Mouse (Mus musculus) embryonic facial prominence, embryonic 13.5 days (tissue): ENCODE results near the gene Abcg5. TPM values are rescaled to one million over a fixed set of nuclear protein-coding genes. Genes with fewer than 3 reads are reported as not detected.

Experiments
- ATAC-seq: fragments of 200-750 bp; cut with Nextera tagmentation; 2 replicates; pipeline ENCODE4 v1.8.0; 2017; ENCODE audit warnings: low read depth; ENCODE audit not compliant: insufficient number of reproducible peaks, insufficient read depth, low FRiP score, low TSS enrichment
- H3K27ac ChIP-seq: fragments of 300-500 bp; sonication (generic); 2 replicates; pipeline ENCODE4 v1.5.1; 2015; ENCODE audit warnings: moderate library complexity, mild to moderate bottlenecking, inconsistent platforms
- H3K27me3 ChIP-seq: fragments of 300-500 bp; sonication (generic); 2 replicates; pipeline ENCODE4 v1.6.1; 2015; ENCODE audit warnings: mild to moderate bottlenecking, inconsistent platforms
- H3K36me3 ChIP-seq: fragments of 300-500 bp; sonication (generic); 2 replicates; pipeline ENCODE4 v1.6.1; 2015; ENCODE audit warnings: mild to moderate bottlenecking, inconsistent platforms
- H3K4me1 ChIP-seq: fragments of 300-500 bp; sonication (generic); 2 replicates; pipeline ENCODE4 v1.6.1; 2015; ENCODE audit warnings: inconsistent platforms
- H3K4me2 ChIP-seq: fragments of 300-500 bp; sonication (generic); 2 replicates; pipeline ENCODE4 v1.6.1; 2015; ENCODE audit warnings: moderate library complexity, mild to moderate bottlenecking, inconsistent platforms
- H3K4me3 ChIP-seq: fragments of 300-500 bp; sonication (generic); 2 replicates; pipeline ENCODE4 v1.5.1; 2015; ENCODE audit warnings: mild to moderate bottlenecking, inconsistent platforms
- H3K9ac ChIP-seq: fragments of 300-500 bp; sonication (generic); 2 replicates; pipeline ENCODE4 v1.6.1; 2015; ENCODE audit warnings: mild to moderate bottlenecking, inconsistent platforms
- H3K9me3 ChIP-seq: fragments of 300-500 bp; sonication (generic); 2 replicates; pipeline ENCODE4 v1.6.1; 2016; ENCODE audit warnings: inconsistent platforms
- WGBS: fragments of 180-500 bp; shearing (Covaris S2); methylation state at CpG from one replicate; pipeline ENCODE4 v1.1.7; 2015; ENCODE audit warnings: mixed read lengths; 5-methylcytosine and 5-hydroxymethylcytosine counted together
- polyA plus RNA-seq: library from polyadenylated mRNA; unstranded; fragments of >200 nt; fragmentation: Nextera tagmentation; extraction: Ambion mirVana; gene quantifications from 2 replicates; pipeline ENCODE4 v1.2.1, GENCODE M21; 2015

Abcg5 gene
- polyA plus RNA-seq, 1 experiment from 2014 or later, result 4.8 TPM

DNA sequence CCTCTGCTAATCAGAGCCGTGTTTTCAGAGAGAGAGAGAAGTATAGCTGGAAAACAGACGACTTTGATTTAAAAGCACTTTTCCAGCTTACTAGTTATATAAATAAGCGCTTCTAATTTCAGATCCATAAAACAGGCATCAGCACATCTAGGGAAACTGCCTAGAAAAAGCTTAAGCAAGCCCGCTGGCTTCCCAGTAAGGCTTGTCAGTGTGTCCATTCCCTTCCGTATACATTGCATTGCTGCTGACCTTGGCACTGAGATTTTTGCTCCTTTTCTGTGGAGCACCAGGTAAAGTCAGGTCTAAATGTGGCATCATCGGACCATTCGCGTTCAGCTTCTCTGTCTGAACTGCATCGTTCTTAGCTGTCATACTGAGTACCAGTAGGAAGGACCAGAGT is 40.5 kb downstream of the Abcg5 start:
- Histone ChIP-seq H3K4me2 (no peak overlapping the region), H3K4me3 (no peak overlapping the region), H3K4me1 (peaks cover 38% of the 10 kb centered on the region), H3K9me3 (no peaks in the 10 kb centered on the region), H3K27ac (peak overlapping the region; percentile 17; the same call in 1 of the 2 replicates), H3K27me3 (no peaks in the 10 kb centered on the region), H3K36me3 (no peaks in the 10 kb centered on the region; the same call in 1 of the 2 replicates), H3K9ac (no peak overlapping the region)
- ATAC-seq, result no peak
- WGBS, result 68% methylated on average over 9 of the region's 9 CpGs

DNA sequence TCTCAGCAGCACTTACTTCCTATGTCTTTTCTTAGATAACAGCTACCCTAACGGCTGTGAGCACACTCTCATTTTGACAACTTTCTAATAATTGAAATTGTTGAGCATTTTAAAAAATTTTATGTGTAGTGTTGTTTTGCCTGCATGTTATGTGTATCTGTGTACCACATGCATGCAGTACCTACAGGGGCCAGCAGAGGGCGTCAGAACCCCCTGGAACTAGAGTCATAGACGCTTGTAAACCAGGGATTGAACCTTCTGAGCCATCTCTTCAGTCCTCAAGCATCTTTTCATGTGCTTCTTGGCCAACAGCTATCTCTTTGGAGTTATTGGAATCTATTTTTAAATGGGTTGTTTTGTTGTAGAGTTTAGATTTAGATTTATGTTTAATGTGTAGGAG is 40.9 kb downstream of the Abcg5 start:
- 35% methylated on average over 3 of the region's 3 CpGs for WGBS
- H3K4me2 ChIP-seq, result no peak overlapping the region
- peaks cover 38% of the 10 kb centered on the region for H3K4me1 ChIP-seq
- H3K9me3 ChIP-seq, result no peaks in the 10 kb centered on the region
- 0 out of 2 replicates have a peak overlapping the region, but pooled peaks have one; percentile 17 for H3K27ac ChIP-seq
- H3K36me3 ChIP-seq, result peaks cover 4% of the 10 kb centered on the region; the same call in 1 of the 2 replicates
- no peak overlapping the region for H3K4me3 ChIP-seq
- no peaks in the 10 kb centered on the region for H3K27me3 ChIP-seq
- no peak for ATAC-seq
- H3K9ac ChIP-seq, result no peak overlapping the region

DNA sequence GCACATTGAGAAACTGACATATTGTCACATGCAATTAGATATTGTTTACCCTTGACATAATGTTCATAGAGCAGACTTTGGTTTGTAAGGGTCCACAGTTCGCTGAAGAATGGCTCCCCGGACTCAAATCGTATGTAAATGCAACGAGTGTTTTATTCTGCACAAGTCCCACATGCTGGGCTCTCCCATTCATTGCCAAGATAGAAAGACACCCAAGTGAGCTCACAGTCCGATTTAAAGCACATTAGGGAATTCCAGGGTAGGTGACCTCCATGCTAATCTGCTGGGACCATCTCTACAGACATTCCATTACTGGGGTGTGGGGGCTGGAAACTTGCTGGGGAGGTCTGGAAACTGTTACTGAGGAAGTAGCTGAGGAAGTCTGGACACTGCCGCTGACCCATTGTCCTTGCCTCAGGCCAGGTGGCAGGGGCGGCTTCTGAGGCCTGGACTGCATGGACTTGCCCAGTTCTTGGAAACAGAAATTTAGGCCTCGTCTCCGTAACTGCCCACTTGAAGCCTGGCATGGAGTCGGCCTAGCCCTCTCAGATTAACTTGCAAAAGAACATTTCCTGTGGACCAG is 42.9 kb downstream of the Abcg5 start:
- 52% methylated on average over 10 of the region's 10 CpGs for WGBS
- Histone ChIP-seq H3K36me3 (peaks cover 6% of the 10 kb centered on the region; the same call in 1 of the 2 replicates), H3K4me1 (peaks cover 31% of the 10 kb centered on the region), H3K27ac (0 out of 2 replicates have a peak overlapping the region, but pooled peaks have one; percentile 1), H3K9me3 (no peaks in the 10 kb centered on the region), H3K27me3 (no peaks in the 10 kb centered on the region), H3K9ac (no peak overlapping the region), H3K4me3 (no peak overlapping the region), H3K4me2 (no peak overlapping the region)
- ATAC-seq, result no peak

DNA sequence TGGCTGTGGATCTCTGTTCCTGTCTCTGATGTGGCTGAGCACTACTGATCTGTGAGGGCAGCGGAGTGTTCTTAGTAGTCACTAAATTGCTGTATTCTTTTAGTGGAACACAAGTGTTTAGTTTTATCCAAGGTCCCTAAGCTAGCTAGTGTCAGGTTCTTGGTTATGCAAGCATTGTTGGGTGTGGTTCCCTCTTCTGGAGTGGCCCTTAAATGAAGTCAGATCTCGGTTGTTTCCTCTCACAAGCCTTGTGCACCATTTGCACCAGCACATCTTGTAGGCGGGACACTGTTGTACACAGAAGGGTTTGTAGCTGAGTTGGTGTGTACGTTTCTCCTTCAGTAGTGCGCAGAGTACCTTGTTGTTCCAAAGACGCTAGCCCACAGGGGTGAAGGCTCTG is 44.8 kb downstream of the Abcg5 start:
- Histone ChIP-seq H3K4me1 (peaks cover 18% of the 10 kb centered on the region), H3K36me3 (peaks cover 6% of the 10 kb centered on the region; the same call in 1 of the 2 replicates), H3K9ac (no peak overlapping the region), H3K27ac (no peak overlapping the region), H3K9me3 (no peaks in the 10 kb centered on the region), H3K4me2 (no peak overlapping the region), H3K27me3 (no peaks in the 10 kb centered on the region), H3K4me3 (no peak overlapping the region)
- ATAC-seq, result no peak
- WGBS, result 90% methylated on average over 6 of the region's 6 CpGs

DNA sequence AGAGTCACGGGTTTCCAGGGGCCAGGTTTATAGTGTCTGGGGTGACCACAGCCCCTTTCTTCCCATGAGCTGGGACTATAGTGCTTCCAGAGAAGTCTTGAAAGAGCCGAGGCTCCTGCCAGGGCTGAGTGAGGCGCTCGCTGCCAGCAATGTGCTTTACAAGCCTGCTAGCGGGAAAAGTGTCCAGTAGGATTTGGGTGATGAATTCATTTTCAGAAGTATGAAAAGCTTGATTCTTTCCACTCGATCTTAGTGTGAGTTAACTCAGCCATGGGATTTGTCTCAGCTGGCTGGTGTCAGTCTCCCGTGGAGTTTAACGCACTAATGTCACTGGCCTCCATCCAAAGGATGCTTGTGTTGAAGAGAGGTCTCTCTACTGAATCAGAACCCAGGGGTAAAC is 46.5 kb downstream of the Abcg5 start:
- no peak overlapping the region for H3K4me3 ChIP-seq
- H3K4me1 ChIP-seq, result peaks cover 7% of the 10 kb centered on the region; the same call in 1 of the 2 replicates
- H3K27me3 ChIP-seq, result no peaks in the 10 kb centered on the region
- no peak for ATAC-seq
- WGBS, result 56% methylated on average over 8 of the region's 8 CpGs
- H3K27ac ChIP-seq, result no peak overlapping the region
- H3K4me2 ChIP-seq, result no peak overlapping the region
- peaks cover 6% of the 10 kb centered on the region; the same call in 1 of the 2 replicates for H3K36me3 ChIP-seq
- H3K9ac ChIP-seq, result no peak overlapping the region
- no peaks in the 10 kb centered on the region for H3K9me3 ChIP-seq

DNA sequence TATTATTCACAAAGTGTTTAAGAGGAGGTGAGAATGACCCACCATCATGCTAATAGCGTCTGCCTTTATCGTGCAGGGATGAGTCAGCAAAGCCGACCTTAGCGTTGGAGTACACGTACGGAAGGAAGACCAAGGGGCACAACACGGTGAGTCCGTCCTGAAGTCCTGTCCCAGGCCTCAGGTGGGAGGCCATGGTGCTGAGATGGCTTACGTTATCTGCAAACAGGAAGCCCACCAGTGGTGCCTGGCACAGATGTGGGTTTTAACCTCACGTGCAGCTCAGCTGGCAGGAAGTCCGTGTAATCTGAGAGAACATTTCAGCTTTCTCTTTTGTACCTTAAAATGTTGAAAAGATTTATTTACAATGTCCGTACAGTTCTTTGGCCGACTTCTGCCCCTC is 49.4 kb downstream of the Abcg5 start:
- Histone ChIP-seq H3K36me3 (peaks cover 6% of the 10 kb centered on the region; the same call in 1 of the 2 replicates), H3K9ac (no peak overlapping the region), H3K4me1 (peaks cover 13% of the 10 kb centered on the region; the same call in 1 of the 2 replicates), H3K4me2 (no peak overlapping the region), H3K9me3 (no peaks in the 10 kb centered on the region), H3K27me3 (no peaks in the 10 kb centered on the region), H3K4me3 (no peak overlapping the region), H3K27ac (no peak overlapping the region)
- ATAC-seq, result no peak
- WGBS, result 75% methylated on average over 13 of the region's 13 CpGs

DNA sequence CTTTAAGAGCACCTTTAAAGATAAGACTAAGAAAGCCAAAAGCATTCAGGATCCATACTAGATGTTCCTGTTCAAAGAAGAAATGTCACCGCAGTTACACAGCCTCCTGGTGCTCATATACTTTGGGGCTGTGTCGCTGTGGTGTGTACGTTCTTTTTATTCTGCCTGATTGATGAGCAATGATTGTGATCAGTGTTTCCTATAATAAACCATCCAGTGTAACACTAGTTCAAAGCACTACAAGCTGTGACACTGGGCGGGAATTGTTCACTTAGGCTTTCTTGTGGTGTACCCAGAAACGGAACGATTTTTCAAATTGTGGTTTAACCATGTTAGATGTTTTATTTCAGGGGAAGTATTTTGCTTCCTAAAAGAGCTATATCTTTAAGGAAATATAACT is 51.0 kb downstream of the Abcg5 start:
- no peak for ATAC-seq
- no peak overlapping the region for H3K4me2 ChIP-seq
- H3K27ac ChIP-seq, result no peak overlapping the region
- no peak overlapping the region for H3K4me3 ChIP-seq
- H3K9ac ChIP-seq, result no peak overlapping the region
- 80% methylated on average over 6 of the region's 6 CpGs for WGBS
- no peaks in the 10 kb centered on the region for H3K9me3 ChIP-seq
- H3K36me3 ChIP-seq, result peaks cover 2% of the 10 kb centered on the region; the same call in 1 of the 2 replicates
- no peaks in the 10 kb centered on the region for H3K27me3 ChIP-seq
- peaks cover 25% of the 10 kb centered on the region for H3K4me1 ChIP-seq

DNA sequence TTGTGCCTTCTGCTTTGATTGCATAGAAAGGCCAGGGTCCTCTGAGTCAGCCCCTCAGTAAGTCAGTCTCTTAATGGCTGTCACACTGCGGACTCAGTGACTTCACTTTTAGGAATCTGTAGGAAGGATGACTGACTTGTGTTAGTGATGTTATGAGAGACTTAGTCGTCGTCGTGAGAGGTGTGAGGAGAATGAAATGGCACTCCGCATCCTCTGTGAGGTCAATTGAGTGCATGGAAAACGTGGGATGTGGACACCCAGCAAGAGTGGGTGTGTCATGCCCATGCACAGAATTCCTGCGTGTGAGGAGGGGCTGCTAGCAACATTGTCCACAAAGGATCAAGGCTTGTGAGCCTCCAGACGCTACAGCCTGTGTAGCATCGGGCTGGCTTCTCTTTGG is 54.2 kb downstream of the Abcg5 start:
- Histone ChIP-seq H3K9me3 (no peaks in the 10 kb centered on the region), H3K4me3 (no peak overlapping the region), H3K27me3 (no peaks in the 10 kb centered on the region), H3K4me2 (no peak overlapping the region), H3K27ac (0 out of 2 replicates have a peak overlapping the region, but pooled peaks have one; percentile 48), H3K9ac (no peak overlapping the region), H3K36me3 (no peaks in the 10 kb centered on the region), H3K4me1 (peaks cover 22% of the 10 kb centered on the region)
- WGBS, result 55% methylated on average over 9 of the region's 9 CpGs
- ATAC-seq, result no peak

DNA sequence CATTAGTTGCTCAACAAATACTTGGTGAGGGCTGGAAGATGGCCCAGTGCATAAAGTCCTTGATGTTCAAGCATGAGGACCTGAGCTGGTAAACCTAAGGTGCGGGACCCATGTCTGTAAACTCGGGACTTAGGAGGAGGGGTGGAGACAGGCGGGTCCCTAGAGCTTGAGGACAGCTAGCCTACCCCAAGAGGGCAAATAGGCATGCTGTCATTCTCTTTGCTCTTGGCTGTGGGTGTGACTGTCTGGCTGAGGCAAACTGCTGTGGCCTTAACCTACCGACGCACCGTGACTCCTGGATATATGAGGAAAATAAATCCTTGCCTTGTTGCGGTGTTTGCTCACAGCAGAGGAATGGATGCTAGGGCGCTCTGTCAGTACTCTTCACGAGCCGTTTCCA is 55.1 kb downstream of the Abcg5 start:
- Histone ChIP-seq H3K4me1 (peaks cover 27% of the 10 kb centered on the region), H3K9me3 (no peaks in the 10 kb centered on the region), H3K4me2 (peak overlapping the region; percentile 72), H3K27me3 (no peaks in the 10 kb centered on the region), H3K27ac (peak overlapping the region; percentile 83; the same call in 1 of the 2 replicates), H3K4me3 (no peak overlapping the region), H3K9ac (no peak overlapping the region), H3K36me3 (no peaks in the 10 kb centered on the region)
- ATAC-seq, result no peak
- WGBS, result 71% methylated on average over 10 of the region's 10 CpGs

DNA sequence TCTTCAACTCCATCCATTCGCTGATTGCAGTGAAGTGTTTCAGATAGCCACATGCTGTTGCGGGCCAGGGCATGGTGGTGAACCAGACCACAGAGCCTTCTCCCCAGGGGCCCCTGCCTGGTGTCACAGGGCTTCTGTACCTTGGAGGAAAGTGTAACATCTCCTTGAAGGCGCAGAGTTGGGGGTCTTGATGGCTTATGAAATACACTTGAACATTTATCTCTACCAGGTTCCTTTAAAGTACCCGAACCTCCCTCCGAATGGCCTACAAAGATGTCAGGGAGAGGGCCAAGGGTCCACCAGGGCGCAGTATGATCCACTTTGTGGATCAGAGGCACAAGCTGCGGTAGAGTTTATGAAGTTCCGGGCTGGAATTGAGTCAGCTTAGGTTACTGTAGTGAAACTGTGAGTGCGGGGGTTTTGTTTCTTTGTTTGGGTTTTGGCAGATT is 55.9 kb downstream of the Abcg5 start:
- ATAC-seq, result peak; percentile 28; the same call in 1 of the 2 replicates
- H3K4me1 ChIP-seq, result peaks cover 29% of the 10 kb centered on the region
- H3K9me3 ChIP-seq, result no peaks in the 10 kb centered on the region
- 20% methylated on average over 9 of the region's 9 CpGs for WGBS
- peak overlapping the region; percentile 59 for H3K4me3 ChIP-seq
- peak overlapping the region; percentile 74 for H3K9ac ChIP-seq
- no peaks in the 10 kb centered on the region for H3K27me3 ChIP-seq
- H3K4me2 ChIP-seq, result peak overlapping the region; percentile 72
- H3K27ac ChIP-seq, result peak overlapping the region; percentile 83
- no peaks in the 10 kb centered on the region for H3K36me3 ChIP-seq

DNA sequence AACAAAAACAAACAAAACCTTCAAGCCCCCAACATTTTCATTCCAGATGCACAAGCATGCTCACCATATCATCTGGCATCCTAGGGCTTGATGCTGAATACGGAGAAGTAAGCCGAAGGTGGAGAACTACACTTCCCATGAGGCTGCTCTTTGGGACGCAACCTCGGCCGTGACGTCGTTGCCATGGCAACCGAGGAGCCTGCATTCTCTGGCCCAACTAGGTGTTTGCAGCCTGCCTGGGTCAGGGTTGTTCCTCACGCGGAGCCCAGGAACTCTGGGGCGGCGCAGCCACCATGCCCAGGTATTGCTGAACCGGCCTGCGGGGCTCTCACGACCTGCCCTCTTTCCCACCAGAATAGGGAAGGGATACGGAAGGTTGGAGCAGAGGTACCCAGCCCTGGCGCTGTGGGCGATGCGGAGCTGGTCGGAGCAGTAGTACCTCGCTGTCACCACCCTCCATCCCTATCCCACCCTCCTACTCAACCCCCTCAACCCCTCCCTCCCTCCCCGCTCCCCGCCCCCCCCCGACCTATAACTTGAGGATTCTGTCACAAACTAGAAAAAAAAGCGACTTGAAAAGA is 56.4 kb downstream of the Abcg5 start, which contains the start of gene Dync2li1:
Gene Dync2li1 (plus strand): TSS at position 221 of the 581 bp plus-strand sequence.
- H3K36me3 ChIP-seq, result no peaks in the 10 kb centered on the region
- under 1% methylated on average over 25 of the region's 25 CpGs for WGBS

DNA sequence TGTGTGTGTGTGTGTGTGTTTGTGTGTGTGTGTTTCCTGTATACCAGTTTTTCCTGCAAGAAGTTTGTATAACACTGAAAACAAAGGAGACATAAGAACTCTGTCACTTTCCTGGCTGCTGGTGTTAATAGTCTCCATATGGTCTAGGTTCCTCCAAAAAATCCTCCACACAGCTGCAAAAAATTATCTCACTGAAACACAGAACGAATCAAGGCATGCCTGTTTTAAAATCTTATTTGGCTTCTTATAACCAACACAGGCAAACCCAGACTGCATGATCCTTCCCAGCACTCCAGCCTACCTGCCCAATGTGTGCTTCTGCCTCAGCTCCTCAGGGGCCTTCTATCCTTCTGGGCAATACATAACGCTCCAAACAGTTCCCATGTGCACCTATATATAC is 59.9 kb downstream of the Abcg5 start:
- Histone ChIP-seq H3K27ac (peak overlapping the region; percentile 88), H3K36me3 (0 out of 2 replicates have a peak, but pooled peaks cover 6% of the 10 kb centered on the region), H3K4me3 (no peak overlapping the region), H3K27me3 (no peaks in the 10 kb centered on the region), H3K4me1 (peaks cover 22% of the 10 kb centered on the region), H3K9ac (no peak overlapping the region), H3K9me3 (no peaks in the 10 kb centered on the region), H3K4me2 (no peak overlapping the region)
- ATAC-seq, result peak; percentile 34; the same call in 1 of the 2 replicates
- WGBS, result 18% methylated on average over 2 of the region's 2 CpGs

More for the DNA sequence above, 56.4 kb downstream of the Abcg5 start, which contains the start of gene Dync2li1:
- no peaks in the 10 kb centered on the region for H3K27me3 ChIP-seq
- peak within 1 kb of the TSS; percentile 83 for H3K27ac ChIP-seq
- peak; percentile 86 for ATAC-seq
- H3K9ac ChIP-seq, result peak within 1 kb of the TSS; percentile 74
- H3K4me1 ChIP-seq, result peaks cover 29% of the 10 kb centered on the region
- peak within 1 kb of the TSS; percentile 59 for H3K4me3 ChIP-seq
- H3K9me3 ChIP-seq, result no peaks in the 10 kb centered on the region
- peak within 1 kb of the TSS; percentile 72 for H3K4me2 ChIP-seq
